Mouse (Mus musculus) forebrain, embryonic 14.5 days (tissue): Measurements from ENCODE around the gene C4bp. TPM values are rescaled to one million over a fixed set of nuclear protein-coding genes. Genes with fewer than 3 reads are reported as not detected.

Experiments
- ATAC-seq: fragments of 200-750 bp; cut with Nextera tagmentation; 2 replicates; pipeline ENCODE4 v1.8.0; 2017; ENCODE audit warnings: mild to moderate bottlenecking, moderate library complexity
- DNase-seq: peaks from one replicate; pipeline ENCODE4 v3.0.0-alpha.2; 2015; ENCODE audit warnings: low spot score
- H3K27ac ChIP-seq: fragments of 300-500 bp; sonication (generic); 2 replicates; pipeline ENCODE4 v1.5.1; 2014; ENCODE audit warnings: low read depth, mild to moderate bottlenecking, control low read depth, low read length, moderate library complexity
- H3K27me3 ChIP-seq: fragments of 300-500 bp; sonication (generic); replicated peaks from 2 replicates; pipeline ENCODE4 v1.6.1; 2014; ENCODE audit warnings: low read length, control low read depth, mixed read lengths; ENCODE audit not compliant: control insufficient read depth, insufficient read depth
- H3K36me3 ChIP-seq: fragments of 300-500 bp; sonication (generic); 2 replicates; pipeline ENCODE4 v1.6.1; 2014; ENCODE audit warnings: low read length, control low read depth; ENCODE audit not compliant: control insufficient read depth, insufficient read depth
- H3K4me1 ChIP-seq: fragments of 300-500 bp; sonication (generic); 2 replicates; pipeline ENCODE4 v1.6.1; 2014; ENCODE audit warnings: antibody characterized with exemption, low read length, control low read depth; ENCODE audit not compliant: control insufficient read depth, insufficient read depth
- H3K4me2 ChIP-seq: fragments of 300-500 bp; sonication (generic); 2 replicates; pipeline ENCODE4 v1.6.1; 2014; ENCODE audit warnings: mild to moderate bottlenecking, control low read depth, low read length
- H3K4me3 ChIP-seq: fragments of 300-500 bp; sonication (generic); 2 replicates; pipeline ENCODE4 v1.5.1; 2014; ENCODE audit warnings: low read depth, low read length, control low read depth
- H3K9ac ChIP-seq: fragments of 300-500 bp; sonication (generic); 2 replicates; pipeline ENCODE4 v1.6.1; 2014; ENCODE audit warnings: mild to moderate bottlenecking, low read length, control low read depth, moderate library complexity
- H3K9me3 ChIP-seq: fragments of 300-500 bp; sonication (generic); replicated peaks from 2 replicates; pipeline ENCODE4 v1.6.1; 2016; ENCODE audit warnings: low read length, control low read depth, mixed read lengths; ENCODE audit not compliant: control insufficient read depth
- WGBS: fragments of 180-500 bp; shearing (Covaris S2); extraction: QIAGEN DNeasy Blood & Tissue Kit; methylation state at CpG from one replicate; pipeline ENCODE4 v1.1.7; 2014; 5-methylcytosine and 5-hydroxymethylcytosine counted together
- polyA plus RNA-seq: library from polyadenylated mRNA; unstranded; fragments of >200 nt; fragmentation: Nextera tagmentation; extraction: Ambion mirVana; gene quantifications from 2 replicates; pipeline ENCODE4 v1.2.1, GENCODE M21; 2014

The C4bp gene
- polyA plus RNA-seq = not detected in 2 replicates

DNA sequence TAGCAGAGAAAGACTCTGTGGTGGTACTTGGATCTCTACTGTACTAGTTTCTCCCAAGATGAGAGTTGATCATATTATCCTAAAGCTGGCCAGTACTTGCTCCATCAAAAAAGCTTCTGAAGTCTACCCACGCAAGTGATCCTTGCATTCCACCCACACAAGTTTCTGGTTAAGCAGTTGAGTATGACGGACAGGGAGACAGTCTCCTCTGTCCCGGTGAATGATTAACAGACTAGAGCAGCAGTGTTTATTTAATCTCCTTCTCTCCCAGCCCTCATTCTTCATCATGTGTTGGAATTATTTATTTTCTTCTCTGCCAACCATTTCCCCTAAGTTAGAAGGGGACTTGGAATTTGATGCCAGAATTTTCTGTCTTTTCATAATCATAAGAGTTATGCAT is at the start of gene C4bp:
TSS of gene C4bp (minus strand) at position 179 of the 400 bp plus-strand sequence.
- H3K36me3 ChIP-seq = no peaks in the 10 kb centered on the region
- no peaks in the 10 kb centered on the region for H3K27me3 ChIP-seq
- H3K4me2 ChIP-seq = no peak within 1 kb of the TSS
- no peak within 1 kb of the TSS for H3K27ac ChIP-seq
- DNase-seq (no peak), ATAC-seq (no peak)
- no peak within 1 kb of the TSS for H3K9ac ChIP-seq
- no peaks in the 10 kb centered on the region for H3K9me3 ChIP-seq
- WGBS = 95% methylated on average over 3 of the region's 3 CpGs
- no peaks in the 10 kb centered on the region for H3K4me1 ChIP-seq
- no peak within 1 kb of the TSS for H3K4me3 ChIP-seq

DNA sequence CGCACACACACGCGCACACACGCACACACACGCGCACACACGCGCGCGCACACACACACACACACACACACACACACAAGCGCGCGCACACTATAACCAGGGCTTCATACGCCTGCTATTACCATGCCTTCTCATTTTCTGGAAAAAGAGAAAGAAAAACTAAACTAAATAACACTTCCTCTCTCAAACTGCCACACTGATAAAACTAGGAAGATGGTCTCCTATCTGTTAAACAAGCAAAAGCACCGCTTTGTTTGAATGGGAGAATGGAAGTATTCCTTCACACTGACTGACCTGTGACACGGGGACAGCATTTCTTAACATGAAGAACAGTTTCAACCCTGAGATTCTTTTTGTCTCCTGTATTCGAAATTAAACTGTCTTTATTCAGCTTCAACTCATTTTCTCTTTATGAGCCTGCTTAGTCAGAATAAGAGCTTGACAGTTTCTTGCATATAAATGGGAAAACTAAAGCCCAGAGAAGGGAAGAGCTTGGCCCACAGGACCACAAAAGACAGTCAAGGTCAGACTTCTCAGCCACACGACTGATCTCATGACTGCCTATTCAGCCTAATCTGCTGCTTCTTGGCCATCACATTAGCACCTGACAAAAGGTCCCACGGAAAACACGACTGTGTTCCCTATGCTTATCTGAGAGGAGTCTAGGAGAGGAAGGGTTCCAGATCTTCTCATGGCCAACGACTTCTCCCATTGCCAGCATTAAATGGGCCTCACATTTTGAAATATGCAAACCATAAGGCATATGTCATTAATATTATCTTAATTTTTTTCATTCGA is 49.0 kb upstream of the C4bp start:
- Histone ChIP-seq H3K4me3 (no peak overlapping the region), H3K9me3 (no peaks in the 10 kb centered on the region), H3K36me3 (peaks cover 25% of the 10 kb centered on the region; the same call in 1 of the 2 replicates), H3K27me3 (no peaks in the 10 kb centered on the region), H3K27ac (no peak overlapping the region), H3K4me2 (no peak overlapping the region), H3K9ac (no peak overlapping the region), H3K4me1 (no peaks in the 10 kb centered on the region)
- DNase-seq = no peak
- 90% methylated on average over 22 of the region's 22 CpGs for WGBS
- no peak for ATAC-seq

DNA sequence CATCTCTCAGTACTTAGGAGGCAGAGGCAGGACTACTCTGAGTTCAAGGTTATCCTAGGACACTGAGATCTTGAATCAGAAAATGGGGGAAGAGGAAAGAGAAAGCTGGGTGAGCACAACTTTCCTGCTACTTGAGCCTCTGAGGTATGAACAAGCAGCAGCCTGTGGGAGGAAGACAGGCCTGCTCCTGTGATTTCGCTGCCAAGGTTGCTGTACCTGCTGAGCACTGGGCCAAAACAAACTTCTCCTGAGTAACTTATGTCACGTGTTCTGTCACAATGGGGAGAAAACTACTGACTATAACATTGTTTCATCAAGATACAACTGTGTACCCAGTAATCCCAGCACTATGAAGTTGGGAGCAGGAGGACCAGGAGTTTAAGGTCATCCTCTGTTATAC is 42.2 kb upstream of the C4bp start:
- Histone ChIP-seq H3K4me2 (no peak overlapping the region), H3K36me3 (peaks cover 81% of the 10 kb centered on the region), H3K9ac (no peak overlapping the region), H3K4me3 (no peak overlapping the region), H3K27me3 (no peaks in the 10 kb centered on the region), H3K9me3 (no peaks in the 10 kb centered on the region), H3K27ac (no peak overlapping the region), H3K4me1 (no peaks in the 10 kb centered on the region)
- no peak for ATAC-seq
- DNase-seq = no peak
- WGBS = 91% methylated on average over 2 of the region's 2 CpGs

DNA sequence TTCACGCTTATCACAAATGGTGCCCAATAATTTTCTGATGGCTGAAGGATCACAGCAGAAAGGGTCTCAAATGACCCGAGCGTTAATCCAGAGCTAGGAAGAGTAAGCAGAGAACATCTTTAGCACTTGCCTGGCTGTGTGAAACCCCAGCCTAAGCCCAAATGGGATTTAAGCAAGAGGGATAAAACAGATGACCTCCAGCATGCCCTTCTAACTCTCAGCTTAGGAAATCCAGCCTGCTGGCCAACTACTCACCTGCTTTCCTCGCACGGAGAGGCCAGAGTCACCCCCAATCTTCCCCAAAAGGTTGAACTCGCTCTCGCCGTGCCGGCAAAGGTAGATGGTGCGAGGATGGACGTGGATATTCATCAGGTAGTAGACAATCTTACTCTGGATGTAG is 40.5 kb upstream of the C4bp start:
- ATAC-seq (no peak), DNase-seq (no peak)
- H3K4me2 ChIP-seq = no peak overlapping the region
- peaks cover 89% of the 10 kb centered on the region for H3K36me3 ChIP-seq
- no peaks in the 10 kb centered on the region for H3K27me3 ChIP-seq
- H3K9me3 ChIP-seq = no peaks in the 10 kb centered on the region
- H3K27ac ChIP-seq = no peak overlapping the region
- H3K4me3 ChIP-seq = no peak overlapping the region
- no peaks in the 10 kb centered on the region for H3K4me1 ChIP-seq
- 96% methylated on average over 11 of the region's 11 CpGs for WGBS
- no peak overlapping the region for H3K9ac ChIP-seq

DNA sequence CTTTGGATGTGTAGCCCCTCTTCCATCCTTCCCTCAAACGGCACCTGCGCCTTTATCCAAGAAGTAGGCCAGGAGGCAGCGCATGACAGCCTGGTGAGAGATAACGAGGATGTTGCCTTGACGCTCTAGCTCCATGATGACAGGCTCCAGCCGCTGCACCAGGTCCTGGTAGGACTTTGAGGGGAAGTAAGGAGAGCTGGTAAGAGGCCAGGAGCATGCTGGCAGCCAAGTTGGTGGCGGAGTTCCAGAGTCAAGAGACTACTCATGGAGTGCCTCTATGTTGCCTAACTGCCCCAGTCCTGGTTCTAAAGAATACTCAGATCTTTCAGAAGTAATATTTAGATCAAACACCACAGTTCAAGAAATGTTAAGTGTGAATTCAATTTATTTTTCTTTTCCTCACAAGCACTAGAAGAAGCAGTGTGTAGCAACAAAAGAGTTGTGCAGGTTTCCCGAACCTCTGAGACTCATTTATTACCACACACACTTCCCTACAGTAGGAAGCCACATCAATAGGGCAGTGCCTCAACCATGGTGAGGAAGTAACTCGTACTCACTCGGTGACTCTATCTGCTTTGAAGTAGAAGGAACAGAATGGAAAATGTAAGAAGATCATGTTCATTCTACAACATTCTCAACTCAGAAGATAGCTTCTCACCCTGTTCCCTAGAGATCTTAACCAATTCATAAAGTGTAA is 38.7 kb upstream of the C4bp start:
- H3K9me3 ChIP-seq = no peaks in the 10 kb centered on the region
- no peak overlapping the region for H3K4me2 ChIP-seq
- no peak overlapping the region for H3K9ac ChIP-seq
- H3K27me3 ChIP-seq = no peaks in the 10 kb centered on the region
- no peak overlapping the region for H3K4me3 ChIP-seq
- H3K4me1 ChIP-seq = no peaks in the 10 kb centered on the region
- ATAC-seq = no peak
- DNase-seq = no peak
- H3K27ac ChIP-seq = no peak overlapping the region
- H3K36me3 ChIP-seq = peaks cover 80% of the 10 kb centered on the region
- 87% methylated on average over 10 of the region's 10 CpGs for WGBS

DNA sequence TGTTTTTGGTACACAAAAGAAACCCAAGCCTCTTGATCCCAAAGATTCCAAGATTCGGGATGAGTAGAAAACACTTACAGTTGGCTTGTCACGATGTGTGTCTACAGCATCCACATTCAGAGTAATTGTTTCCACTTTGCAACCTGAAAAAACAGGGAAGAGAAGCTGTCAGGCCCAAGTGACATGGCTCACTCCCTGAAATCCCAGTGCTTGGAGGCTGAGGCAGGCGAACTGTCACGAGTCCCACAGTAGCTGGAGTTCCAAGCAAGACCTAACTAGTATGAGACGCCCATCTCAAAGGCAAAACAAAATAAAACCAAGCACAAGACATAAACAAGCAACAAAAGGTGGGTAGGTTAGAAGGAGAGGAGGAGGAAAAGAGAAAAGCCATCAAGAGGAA is 37.2 kb upstream of the C4bp start:
- Histone ChIP-seq H3K27me3 (no peaks in the 10 kb centered on the region), H3K9ac (no peak overlapping the region), H3K27ac (no peak overlapping the region), H3K9me3 (no peaks in the 10 kb centered on the region), H3K4me2 (no peak overlapping the region), H3K4me1 (no peaks in the 10 kb centered on the region), H3K36me3 (peaks cover 66% of the 10 kb centered on the region), H3K4me3 (no peak overlapping the region)
- WGBS = 91% methylated on average over 5 of the region's 5 CpGs
- DNase-seq (no peak), ATAC-seq (no peak)

DNA sequence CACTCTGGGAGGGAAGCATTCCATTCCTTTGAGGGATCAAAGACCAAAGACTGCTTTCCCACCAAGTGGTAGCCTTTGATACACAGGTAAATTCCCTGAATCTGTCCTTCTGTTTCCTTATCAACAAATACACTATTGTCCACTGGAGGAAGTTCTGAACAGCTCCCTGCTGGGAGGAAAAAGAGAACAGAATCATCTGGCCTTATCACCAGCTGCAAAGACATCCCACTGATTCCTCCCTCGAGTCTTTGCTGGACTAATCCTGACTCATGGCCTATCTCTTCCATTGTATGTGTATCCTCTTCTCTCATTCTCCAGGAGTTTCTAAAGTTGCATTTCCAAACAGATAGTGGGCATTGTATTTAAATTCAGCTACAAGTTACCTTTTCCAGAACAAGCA is 22.5 kb upstream of the C4bp start:
- Histone ChIP-seq H3K27ac (no peak overlapping the region), H3K4me3 (no peak overlapping the region), H3K27me3 (no peaks in the 10 kb centered on the region)

DNA sequence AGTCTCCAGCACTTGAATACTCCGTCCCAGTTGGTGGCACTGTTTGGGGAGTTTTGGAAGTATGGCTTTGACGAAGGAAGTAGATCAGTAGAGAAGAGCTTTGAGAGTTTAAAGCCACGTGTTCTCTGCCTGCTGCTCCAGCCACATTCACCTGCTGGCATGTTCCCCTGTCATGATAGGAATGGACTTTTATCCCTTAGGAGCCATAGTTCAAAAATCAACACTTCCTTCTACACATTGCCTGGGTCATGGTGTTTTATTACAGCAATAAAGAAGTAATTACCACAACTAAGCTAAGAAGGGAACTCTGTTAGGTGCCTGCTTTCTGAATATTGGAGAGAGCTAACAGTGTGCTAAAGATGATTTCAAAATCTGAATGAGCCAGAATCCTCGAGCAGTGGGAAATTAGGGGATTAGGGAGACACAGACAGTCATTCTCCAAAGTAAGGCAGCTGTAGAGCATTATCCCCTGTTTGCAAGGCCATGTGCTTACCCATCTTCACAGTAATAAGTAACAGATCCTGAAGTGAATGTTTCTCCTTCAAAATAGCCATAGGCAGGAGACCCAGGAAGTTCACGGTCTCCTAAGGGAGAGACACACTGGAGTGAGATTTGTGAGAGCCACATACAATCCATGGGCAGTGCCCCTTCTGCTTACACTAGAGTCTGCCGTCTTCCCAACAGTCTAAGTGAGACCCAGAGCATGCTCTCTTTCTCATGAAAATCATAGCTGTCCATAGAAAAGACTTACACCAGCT is 20.4 kb upstream of the C4bp start:
- H3K4me2 ChIP-seq = no peak overlapping the region
- no peak overlapping the region for H3K4me3 ChIP-seq
- H3K9ac ChIP-seq = no peak overlapping the region
- ATAC-seq = no peak
- no peak for DNase-seq
- no peak overlapping the region for H3K27ac ChIP-seq
- WGBS = 75% methylated on average over 6 of the region's 6 CpGs
- no peaks in the 10 kb centered on the region for H3K9me3 ChIP-seq
- no peaks in the 10 kb centered on the region for H3K36me3 ChIP-seq
- no peaks in the 10 kb centered on the region for H3K4me1 ChIP-seq
- H3K27me3 ChIP-seq = no peaks in the 10 kb centered on the region

More for the DNA sequence above, 22.5 kb upstream of the C4bp start:
- H3K9me3 ChIP-seq = no peaks in the 10 kb centered on the region
- H3K4me2 ChIP-seq = no peak overlapping the region
- no peak for ATAC-seq
- H3K4me1 ChIP-seq = no peaks in the 10 kb centered on the region
- 27% methylated on average over 1 of the region's 1 CpGs for WGBS
- no peaks in the 10 kb centered on the region for H3K36me3 ChIP-seq
- DNase-seq = no peak
- H3K9ac ChIP-seq = no peak overlapping the region
